Mouse (Mus musculus) liver, adult 10 weeks (tissue): ENCODE data around the gene Ccr1. TPM values are rescaled to one million over a fixed set of nuclear protein-coding genes. Genes with fewer than 3 reads are reported as not detected.

Experiments
- polyA plus RNA-seq: library from polyadenylated mRNA; stranded (reverse); fragments of 350-450 nt; fragmentation: Illumina TruSeq; extraction: RNeasy Lipid Tissue Mini Kit (QIAGEN cat#74804); gene quantifications from one replicate; pipeline ENCODE4 v1.2.3, GENCODE M21; 2014; ENCODE audit warnings: low read depth, low replicate concordance

Ccr1 gene
- 0.21 TPM for polyA plus RNA-seq

GRCm38 (mm10) chr9:123968290-123968912, at the start of gene Ccr1:
Gene Ccr1, minus strand, starts transcription at chr9:123968692.

DNA sequence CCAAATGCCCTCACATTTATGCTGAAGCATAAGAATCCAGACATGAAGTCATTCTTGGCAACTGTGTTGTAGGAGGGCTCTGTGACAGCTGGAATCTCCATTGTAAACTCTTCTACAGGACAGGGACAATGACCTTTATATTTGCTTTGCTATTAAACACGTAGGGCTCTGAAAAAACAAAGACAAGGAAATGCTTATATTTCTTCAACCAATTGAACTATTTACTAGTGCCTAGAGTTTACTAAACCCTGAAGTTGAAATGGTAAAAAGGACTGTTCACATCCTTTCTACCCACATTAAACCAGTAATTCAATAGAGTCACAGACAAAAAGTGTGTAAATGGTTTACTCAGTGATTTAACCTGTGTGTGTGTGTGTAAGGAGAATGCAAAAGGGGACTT, 9.8 kb upstream of the Ccr1 start, which contains the start of gene Ccr1l1:
Gene Ccr1l1, minus strand, starts transcription at position 101 of the 400 bp plus-strand sequence.

Other genes with a start within 250 kb of the Ccr1 start
- 2.1 TPM for gene Cxcr6, start 162.2 kb downstream of the Ccr1 start, polyA plus RNA-seq
- 17.6 TPM for gene Fyco1, start 116.8 kb downstream of the Ccr1 start, polyA plus RNA-seq
- gene Xcr1, start 106.7 kb downstream of the Ccr1 start, polyA plus RNA-seq, result 0.48 TPM
- gene Ccr1l1, start 9.7 kb upstream of the Ccr1 start, polyA plus RNA-seq, result not detected
- 0.48 TPM for gene Ccr3, start 53.3 kb upstream of the Ccr1 start, polyA plus RNA-seq
- gene Ccr2, start 133.3 kb upstream of the Ccr1 start, polyA plus RNA-seq, result 2.9 TPM
- 5.2 TPM for gene Ccr5, start 152.9 kb upstream of the Ccr1 start, polyA plus RNA-seq